Mouse (Mus musculus): ENCODE data around the gene Rfc2. TPM values are rescaled to one million over a fixed set of nuclear protein-coding genes. Genes with fewer than 3 reads are reported as not detected.

The Rfc2 gene
- 53.1 and 66.5 TPM in 2 replicates for polyA plus RNA-seq (2012; rRNA removed)

GRCm38 (mm10) chr5:134581146-134581545, at the start of gene Rfc2:
TSS of gene Rfc2 (plus strand) at chr5:134581366.

GRCm38 (mm10) chr5:134552110-134552972, 28.8 kb upstream of the Rfc2 start, which contains the start of gene Clip2:
TSS of gene Clip2 (minus strand) at chr5:134552434.

GRCm38 (mm10) chr5:134560071-134560449, 21.1 kb upstream of the Rfc2 start, which contains the start of gene Syna:
TSS of gene Syna (minus strand) at chr5:134560171.

GRCm38 (mm10) chr5:134614802-134615201, 33.6 kb downstream of the Rfc2 start, which contains the start of gene Lat2:
TSS of gene Lat2 (minus strand) at chr5:134615025.

GRCm38 (mm10) chr5:134639269-134639682, 58.1 kb downstream of the Rfc2 start, which contains the start of gene Eif4h:
TSS of gene Eif4h (minus strand) at chr5:134639490.

Other genes with a start within 250 kb of the Rfc2 start
- gene Gtf2ird1, start 124.7 kb upstream of the Rfc2 start, polyA plus RNA-seq (2012; rRNA removed), result 30.6 and 34.3 TPM in 2 replicates
- gene Clip2, start 28.9 kb upstream of the Rfc2 start, polyA plus RNA-seq (2012; rRNA removed), result 22.0 and 27.4 TPM in 2 replicates
- gene Syna, start 21.2 kb upstream of the Rfc2 start, polyA plus RNA-seq (2012; rRNA removed), result 0.14 TPM in 1 of 2 replicates, not detected in the other
- 4.5 and 4.6 TPM in 2 replicates for gene Lat2, start 33.7 kb downstream of the Rfc2 start, polyA plus RNA-seq (2012; rRNA removed)
- 275 and 281 TPM in 2 replicates for gene Eif4h, start 58.1 kb downstream of the Rfc2 start, polyA plus RNA-seq (2012; rRNA removed)
- gene Limk1, start 107.2 kb downstream of the Rfc2 start, polyA plus RNA-seq (2012; rRNA removed), result 26.1 TPM in 2 replicates
- 62.6 and 80.0 TPM in 2 replicates for gene Eln, start 166.0 kb downstream of the Rfc2 start, polyA plus RNA-seq (2012; rRNA removed)